Mouse (Mus musculus) neutrophil, adult 5-6 weeks (primary cell): ENCODE data around the gene Pdzd7. TPM values are rescaled to one million over a fixed set of nuclear protein-coding genes. Genes with fewer than 3 reads are reported as not detected.

ENCODE experiments used
- ATAC-seq: fragments of 151-379, 151-347 bp; 2 replicates; pipeline ENCODE4 v1.8.0; 2017; ENCODE audit warnings: mild to moderate bottlenecking, moderate TSS enrichment; ENCODE audit not compliant: insufficient number of reproducible peaks, poor library complexity, low FRiP score, severe bottlenecking; ENCODE audit errors: extremely low read depth
- total RNA-seq: library from RNA; stranded (forward); fragments of 200-1000 nt; gene quantifications from 2 replicates; pipeline ENCODE4 v1.2.3, GENCODE M21; 2017

Pdzd7 gene
- total RNA-seq, 1 experiment from 2014 or later, result not detected

GRCm38 (mm10) chr19:44992246-44992645 lies 53.3 kb downstream of the Pdzd7 start:
- no peak for ATAC-seq

- no peak for ATAC-seq
Observed at GRCm38 (mm10) chr19:44991031-44991430, 54.5 kb downstream of the Pdzd7 start.

GRCm38 (mm10) chr19:44989567-44990495 lies 55.7 kb downstream of the Pdzd7 start:
- no peak for ATAC-seq

DNA sequence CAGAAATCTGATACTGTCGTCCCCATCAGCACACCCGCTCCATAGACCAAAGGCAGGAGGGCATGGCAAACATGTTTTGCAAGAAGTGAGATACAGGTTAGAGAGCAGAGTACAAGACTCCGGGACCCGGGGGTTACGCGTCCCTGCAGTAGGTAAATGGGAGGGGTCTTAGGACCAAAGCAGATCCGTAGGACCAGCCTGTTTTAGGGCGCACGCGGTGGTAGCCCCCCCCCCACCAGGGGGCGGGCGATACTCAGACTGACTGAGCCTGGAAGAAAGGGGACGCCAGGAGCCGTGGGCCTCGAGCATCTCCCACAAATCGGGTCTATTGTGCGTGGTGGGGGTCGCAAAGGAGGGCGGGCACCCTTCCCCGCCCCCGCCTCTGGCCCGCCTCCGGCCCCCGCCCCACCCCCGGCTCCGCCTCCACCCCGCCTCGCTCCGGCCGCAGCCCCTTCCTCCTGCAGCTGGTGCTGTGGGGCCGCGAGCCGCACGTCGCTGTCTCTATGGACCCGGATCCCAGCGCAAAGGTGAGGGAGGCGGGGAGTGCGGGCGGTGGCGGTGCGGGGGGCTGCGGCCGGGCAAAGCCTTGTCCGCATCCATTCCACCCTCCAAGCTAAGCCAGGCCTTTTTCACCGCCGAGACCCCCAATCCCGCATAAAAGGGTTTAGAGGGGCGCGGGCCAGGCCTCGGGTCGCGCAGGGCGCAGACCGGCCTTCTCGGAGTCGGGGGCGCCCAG lies 56.5 kb downstream of the Pdzd7 start, which contains the start of gene Sema4g:
Sema4g (plus strand) TSS at position 271 of the 736 bp plus-strand sequence.
- no peak for ATAC-seq

GRCm38 (mm10) chr19:44988321-44988720 lies 57.2 kb downstream of the Pdzd7 start:
- ATAC-seq, result no peak

- ATAC-seq, result no peak
Observed at GRCm38 (mm10) chr19:44987851-44988250, 57.7 kb downstream of the Pdzd7 start.

GRCm38 (mm10) chr19:44987004-44987403 lies 58.5 kb downstream of the Pdzd7 start:
- no peak for ATAC-seq

DNA sequence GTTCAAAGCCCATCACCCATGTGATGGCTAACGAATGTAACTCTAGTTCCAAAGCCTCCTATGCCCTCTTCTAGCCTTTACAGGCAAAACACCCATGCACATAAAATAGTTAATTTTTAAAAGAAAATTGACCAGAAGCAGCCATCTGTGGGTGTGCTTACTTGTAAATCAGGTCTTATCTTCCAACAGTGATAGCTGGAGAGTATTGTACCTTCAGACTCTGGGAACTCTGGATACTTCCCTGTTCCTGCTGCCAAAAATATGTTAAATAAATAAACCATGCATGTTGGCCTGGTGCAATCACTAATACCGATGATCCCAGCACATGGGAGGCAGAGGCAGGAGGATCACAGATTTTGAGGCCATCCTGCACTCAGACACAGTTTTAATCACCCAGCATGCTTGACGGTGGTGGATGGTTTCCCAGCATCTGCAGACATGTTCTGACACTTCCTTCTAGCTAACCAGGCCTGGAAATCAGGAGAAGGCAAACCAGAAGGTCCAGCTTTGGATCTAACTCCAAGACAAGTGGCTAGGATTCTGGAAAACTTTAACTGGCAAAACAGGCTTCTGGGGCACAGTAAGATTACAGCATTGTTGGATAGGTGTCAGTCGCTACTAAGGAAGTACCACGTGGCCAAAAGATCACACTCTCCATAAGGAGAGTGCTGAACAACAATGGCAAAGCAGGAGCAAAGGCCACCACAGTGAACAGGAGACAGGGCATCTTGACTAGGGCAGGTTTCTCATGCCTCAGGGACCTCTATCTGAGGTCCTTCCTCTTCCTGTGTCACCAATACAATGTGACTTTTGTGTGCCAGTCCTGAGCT lies 60.1 kb downstream of the Pdzd7 start:
- ATAC-seq, result no peak

GRCm38 (mm10) chr19:44984420-44984819 lies 61.1 kb downstream of the Pdzd7 start:
- no peak for ATAC-seq

DNA sequence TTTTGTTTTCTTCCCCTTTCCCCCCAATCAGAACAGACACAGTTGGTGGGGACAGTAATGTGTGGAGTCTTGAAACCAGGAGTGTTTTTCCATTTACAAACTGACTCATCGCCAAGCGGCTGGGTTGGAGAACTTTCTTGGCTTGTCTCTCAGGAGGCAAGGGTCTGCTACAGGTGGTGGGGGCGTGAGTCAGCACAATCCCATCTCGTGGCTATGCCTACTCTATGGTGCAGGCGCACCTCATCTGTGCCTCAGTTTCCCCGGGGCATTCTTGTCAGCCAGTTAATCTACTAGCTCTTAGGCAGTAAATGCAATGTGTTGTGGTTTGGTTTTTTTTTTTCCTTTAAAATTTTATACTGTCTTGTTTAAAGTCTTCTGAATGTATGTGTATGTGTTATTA lies 62.2 kb downstream of the Pdzd7 start:
- no peak for ATAC-seq

DNA sequence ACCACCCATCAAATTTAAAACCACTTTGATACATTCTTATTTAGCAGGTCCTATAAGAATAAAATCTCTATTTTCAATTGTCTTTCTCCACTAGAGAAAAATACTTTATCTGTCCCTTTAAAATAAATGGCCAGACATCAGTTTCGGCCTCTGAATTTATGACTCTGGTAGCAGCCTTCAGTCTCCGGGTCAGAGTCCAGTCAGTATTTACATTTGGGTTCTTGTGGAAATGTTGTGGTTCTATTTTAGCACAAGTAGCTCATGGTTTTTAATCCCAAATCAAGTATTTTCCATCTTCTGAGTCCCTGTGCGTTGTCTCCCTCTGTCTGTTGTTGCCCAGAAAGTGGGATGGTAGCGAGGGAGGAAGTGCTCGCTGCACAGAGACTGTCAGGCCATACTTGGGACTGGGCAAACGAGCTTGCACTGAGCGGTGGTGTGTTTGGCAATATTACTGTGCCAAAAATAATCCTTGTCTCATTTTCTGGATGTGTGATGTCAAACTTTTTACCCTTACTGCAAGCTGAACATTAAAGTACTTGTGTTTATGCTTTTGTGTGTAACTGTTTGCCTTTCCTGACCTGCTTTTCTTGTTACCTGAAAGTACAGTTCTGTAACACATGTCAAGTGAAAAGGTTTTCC lies 62.9 kb downstream of the Pdzd7 start:
- no peak for ATAC-seq

GRCm38 (mm10) chr19:44980787-44981186 lies 64.7 kb downstream of the Pdzd7 start:
- no peak for ATAC-seq

DNA sequence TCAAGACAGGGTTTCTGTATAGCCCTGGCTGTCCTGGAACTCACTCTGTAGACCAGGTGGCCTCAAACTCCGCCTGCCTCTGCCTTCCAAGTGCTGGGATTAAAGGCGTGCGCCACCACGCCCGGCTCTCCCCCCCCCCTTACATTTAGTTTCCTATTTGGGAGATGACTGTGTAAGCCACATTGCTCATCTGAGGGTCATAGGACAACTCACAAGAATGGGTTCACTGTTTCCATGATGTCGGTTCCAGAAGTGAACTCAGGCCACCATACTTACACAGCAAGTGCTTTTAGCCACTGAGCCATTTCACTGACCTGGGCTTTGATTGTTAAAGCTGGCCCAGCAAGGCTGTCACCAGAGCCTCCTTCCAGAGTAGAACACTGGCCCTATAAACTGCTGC lies 68.4 kb downstream of the Pdzd7 start:
- no peak for ATAC-seq

Other genes starting within 250 kb of the Pdzd7 start
- 48.7 and 56.7 TPM in 2 replicates for gene Slf2, start 114.6 kb downstream of the Pdzd7 start, total RNA-seq
- gene Sema4g, start 56.6 kb downstream of the Pdzd7 start, total RNA-seq, result 0.25 TPM in 1 of 2 replicates, not detected in the other
- gene Twnk, start 40.1 kb downstream of the Pdzd7 start, total RNA-seq, result 9.4 and 12.3 TPM in 2 replicates
- gene Mrpl43, start 39.3 kb downstream of the Pdzd7 start, total RNA-seq, result 31.8 and 32.7 TPM in 2 replicates
- gene Lzts2, start 31.3 kb downstream of the Pdzd7 start, total RNA-seq, result 1.7 and 2.2 TPM in 2 replicates
- 19.6 and 22.0 TPM in 2 replicates for gene Sfxn3, start 1.8 kb upstream of the Pdzd7 start, total RNA-seq
- gene Kazald1, start 29.5 kb upstream of the Pdzd7 start, total RNA-seq, result 1.4 TPM in 1 of 2 replicates, not detected in the other
- not detected in 2 replicates for gene Tlx1, start 105.0 kb upstream of the Pdzd7 start, total RNA-seq
- not detected in 2 replicates for gene Lbx1, start 190.1 kb upstream of the Pdzd7 start, total RNA-seq